Mouse (Mus musculus): Measurements from ENCODE around the gene Gas7. TPM values are rescaled to one million over a fixed set of nuclear protein-coding genes. Genes with fewer than 3 reads are reported as not detected.

The Gas7 gene
- polyA plus RNA-seq, 1 experiment from 2014 or later: 4.0 TPM

- H3K27me3 ChIP-seq (replicated peaks; ENCODE audit: low read depth, poor library complexity, severe bottlenecking): no peaks in the 10 kb centered on the region; the same call in 1 of the 2 replicates
- H3K36me3 ChIP-seq (replicated peaks): no peaks in the 10 kb centered on the region
- no peaks in the 10 kb centered on the region for H3K9me3 ChIP-seq
- no peak overlapping the region for H3K4me3 ChIP-seq
- H3K27ac ChIP-seq (replicated peaks): no peak overlapping the region
- no peak for DNase-seq (ENCODE audit: low spot score)
- H3K4me1 ChIP-seq: peaks cover 33% of the 10 kb centered on the region
- 74% methylated on average over 5 of the region's 5 CpGs for WGBS
Observed at GRCm38 (mm10) chr11:67567184-67567583, 111.9 kb downstream of the Gas7 start.

GRCm38 (mm10) chr11:67567991-67568390 is 112.8 kb downstream of the Gas7 start:
- WGBS: 90% methylated on average over 4 of the region's 4 CpGs
- DNase-seq (ENCODE audit: low spot score): no peak

GRCm38 (mm10) chr11:67568815-67569214 is 113.6 kb downstream of the Gas7 start:
- no peaks in the 10 kb centered on the region; the same call in 1 of the 2 replicates for H3K27me3 ChIP-seq (replicated peaks; ENCODE audit: low read depth, poor library complexity, severe bottlenecking)
- 77% methylated on average over 5 of the region's 5 CpGs for WGBS
- no peak for DNase-seq (ENCODE audit: low spot score)

More at GRCm38 (mm10) chr11:67567991-67568390, 112.8 kb downstream of the Gas7 start:
- H3K4me3 ChIP-seq: no peak overlapping the region
- no peak overlapping the region for H3K27ac ChIP-seq (replicated peaks)
- no peaks in the 10 kb centered on the region; the same call in 1 of the 2 replicates for H3K27me3 ChIP-seq (replicated peaks; ENCODE audit: low read depth, poor library complexity, severe bottlenecking)
- no peaks in the 10 kb centered on the region for H3K9me3 ChIP-seq
- no peaks in the 10 kb centered on the region for H3K36me3 ChIP-seq (replicated peaks)
- peaks cover 33% of the 10 kb centered on the region for H3K4me1 ChIP-seq

GRCm38 (mm10) chr11:67570947-67571346 is 115.7 kb downstream of the Gas7 start:
- Histone ChIP-seq H3K4me1 (peaks cover 28% of the 10 kb centered on the region), H3K36me3 (replicated peaks) (no peaks in the 10 kb centered on the region), H3K4me3 (no peak overlapping the region), H3K27me3 (replicated peaks; ENCODE audit: low read depth, poor library complexity, severe bottlenecking) (no peaks in the 10 kb centered on the region; the same call in 1 of the 2 replicates), H3K9me3 (no peaks in the 10 kb centered on the region), H3K27ac (replicated peaks) (no peak overlapping the region)
- no peak for DNase-seq (ENCODE audit: low spot score)
- 79% methylated on average over 8 of the region's 8 CpGs for WGBS

More at GRCm38 (mm10) chr11:67568815-67569214, 113.6 kb downstream of the Gas7 start:
- Histone ChIP-seq H3K36me3 (replicated peaks) (no peaks in the 10 kb centered on the region), H3K27ac (replicated peaks) (no peak overlapping the region), H3K4me3 (no peak overlapping the region), H3K9me3 (no peaks in the 10 kb centered on the region), H3K4me1 (peaks cover 33% of the 10 kb centered on the region)

GRCm38 (mm10) chr11:67574344-67574743 is 119.1 kb downstream of the Gas7 start:
- Histone ChIP-seq H3K4me3 (no peak overlapping the region), H3K27me3 (replicated peaks; ENCODE audit: low read depth, poor library complexity, severe bottlenecking) (no peaks in the 10 kb centered on the region; the same call in 1 of the 2 replicates), H3K36me3 (replicated peaks) (no peaks in the 10 kb centered on the region), H3K27ac (replicated peaks) (no peak overlapping the region), H3K4me1 (peaks cover 23% of the 10 kb centered on the region), H3K9me3 (no peaks in the 10 kb centered on the region)
- WGBS: 87% methylated on average over 5 of the region's 5 CpGs
- no peak for DNase-seq (ENCODE audit: low spot score)

- Histone ChIP-seq H3K36me3 (replicated peaks) (no peaks in the 10 kb centered on the region), H3K9me3 (no peaks in the 10 kb centered on the region), H3K4me1 (peaks cover 40% of the 10 kb centered on the region), H3K27ac (replicated peaks) (no peak overlapping the region; the same call in 1 of the 2 replicates), H3K4me3 (no peak overlapping the region), H3K27me3 (replicated peaks; ENCODE audit: low read depth, poor library complexity, severe bottlenecking) (no peaks in the 10 kb centered on the region)
- no peak for DNase-seq (ENCODE audit: low spot score)
- 67% methylated on average over 5 of the region's 5 CpGs for WGBS
Observed at GRCm38 (mm10) chr11:67577472-67577871, 122.2 kb downstream of the Gas7 start.

- Histone ChIP-seq H3K4me3 (no peak overlapping the region), H3K27me3 (replicated peaks; ENCODE audit: low read depth, poor library complexity, severe bottlenecking) (no peaks in the 10 kb centered on the region), H3K4me1 (peaks cover 40% of the 10 kb centered on the region), H3K9me3 (no peaks in the 10 kb centered on the region), H3K36me3 (replicated peaks) (no peaks in the 10 kb centered on the region), H3K27ac (replicated peaks) (no peak overlapping the region; the same call in none of the 2 replicates)
- DNase-seq (ENCODE audit: low spot score): no peak
- 71% methylated on average over 4 of the region's 4 CpGs for WGBS
Observed at GRCm38 (mm10) chr11:67577994-67578393, 122.8 kb downstream of the Gas7 start.

GRCm38 (mm10) chr11:67579136-67579535 is 123.9 kb downstream of the Gas7 start:
- no peaks in the 10 kb centered on the region for H3K9me3 ChIP-seq
- H3K27ac ChIP-seq (replicated peaks): no peak overlapping the region
- WGBS: 73% methylated on average over 9 of the region's 9 CpGs
- H3K4me3 ChIP-seq: no peak overlapping the region
- no peaks in the 10 kb centered on the region for H3K27me3 ChIP-seq (replicated peaks; ENCODE audit: low read depth, poor library complexity, severe bottlenecking)
- no peak for DNase-seq (ENCODE audit: low spot score)
- H3K36me3 ChIP-seq (replicated peaks): no peaks in the 10 kb centered on the region
- peaks cover 40% of the 10 kb centered on the region for H3K4me1 ChIP-seq

- peaks cover 40% of the 10 kb centered on the region for H3K4me1 ChIP-seq
- DNase-seq (ENCODE audit: low spot score): no peak
- H3K4me3 ChIP-seq: no peak overlapping the region
- H3K9me3 ChIP-seq: no peaks in the 10 kb centered on the region
- WGBS: 32% methylated on average over 7 of the region's 7 CpGs
- no peak overlapping the region for H3K27ac ChIP-seq (replicated peaks)
- H3K36me3 ChIP-seq (replicated peaks): no peaks in the 10 kb centered on the region
- H3K27me3 ChIP-seq (replicated peaks; ENCODE audit: low read depth, poor library complexity, severe bottlenecking): no peaks in the 10 kb centered on the region
Observed at GRCm38 (mm10) chr11:67581549-67581948, 126.3 kb downstream of the Gas7 start.

- Histone ChIP-seq H3K4me1 (peaks cover 38% of the 10 kb centered on the region), H3K27ac (replicated peaks) (no peak overlapping the region), H3K4me3 (no peak overlapping the region), H3K9me3 (no peaks in the 10 kb centered on the region), H3K27me3 (replicated peaks; ENCODE audit: low read depth, poor library complexity, severe bottlenecking) (no peaks in the 10 kb centered on the region), H3K36me3 (replicated peaks) (no peaks in the 10 kb centered on the region)
- 91% methylated on average over 4 of the region's 4 CpGs for WGBS
- DNase-seq (ENCODE audit: low spot score): no peak
Observed at GRCm38 (mm10) chr11:67582570-67582969, 127.3 kb downstream of the Gas7 start.

GRCm38 (mm10) chr11:67585016-67585415 is 129.8 kb downstream of the Gas7 start:
- Histone ChIP-seq H3K9me3 (no peaks in the 10 kb centered on the region), H3K4me1 (peaks cover 30% of the 10 kb centered on the region), H3K27ac (replicated peaks) (no peak overlapping the region), H3K4me3 (no peak overlapping the region), H3K27me3 (replicated peaks; ENCODE audit: low read depth, poor library complexity, severe bottlenecking) (no peaks in the 10 kb centered on the region), H3K36me3 (replicated peaks) (no peaks in the 10 kb centered on the region)
- no peak for DNase-seq (ENCODE audit: low spot score)
- WGBS: 91% methylated on average over 6 of the region's 6 CpGs

- WGBS: 81% methylated on average over 2 of the region's 2 CpGs
- DNase-seq (ENCODE audit: low spot score): no peak
- no peaks in the 10 kb centered on the region for H3K36me3 ChIP-seq (replicated peaks)
- no peaks in the 10 kb centered on the region for H3K9me3 ChIP-seq
- H3K4me1 ChIP-seq: peaks cover 24% of the 10 kb centered on the region
- no peak overlapping the region; the same call in 1 of the 2 replicates for H3K27ac ChIP-seq (replicated peaks)
- no peaks in the 10 kb centered on the region for H3K27me3 ChIP-seq (replicated peaks; ENCODE audit: low read depth, poor library complexity, severe bottlenecking)
- H3K4me3 ChIP-seq: no peak overlapping the region
Observed at GRCm38 (mm10) chr11:67585629-67586028, 130.4 kb downstream of the Gas7 start.

- Histone ChIP-seq H3K4me3 (no peak overlapping the region), H3K9me3 (no peaks in the 10 kb centered on the region), H3K36me3 (replicated peaks) (no peaks in the 10 kb centered on the region), H3K27me3 (replicated peaks; ENCODE audit: low read depth, poor library complexity, severe bottlenecking) (no peaks in the 10 kb centered on the region), H3K27ac (replicated peaks) (peak overlapping the region; percentile 61; the same call in 1 of the 2 replicates), H3K4me1 (peaks cover 16% of the 10 kb centered on the region)
- no peak for DNase-seq (ENCODE audit: low spot score)
- WGBS: 50% methylated on average over 3 of the region's 3 CpGs
Observed at GRCm38 (mm10) chr11:67586231-67586994, 131.2 kb downstream of the Gas7 start.
